Mouse (Mus musculus) kidney, embryonic 16.5 days (tissue): Measurements from ENCODE around the gene Dohh. TPM values are rescaled to one million over a fixed set of nuclear protein-coding genes. Genes with fewer than 3 reads are reported as not detected.

ENCODE experiments used
- ATAC-seq: fragments of 200-750 bp; cut with Nextera tagmentation; 2 replicates; pipeline ENCODE4 v1.8.0; 2017; ENCODE audit warnings: moderate TSS enrichment; ENCODE audit not compliant: low FRiP score, low TSS enrichment
- H3K27ac ChIP-seq: fragments of 300-500 bp; sonication (generic); 2 replicates; pipeline ENCODE4 v1.5.1; 2014; ENCODE audit warnings: low read length
- H3K27me3 ChIP-seq: fragments of 300-500 bp; sonication (generic); 2 replicates; pipeline ENCODE4 v1.6.1; 2014; ENCODE audit warnings: low read length, control low read depth, mixed read lengths; ENCODE audit not compliant: insufficient read depth
- H3K36me3 ChIP-seq: fragments of 300-500 bp; sonication (generic); 2 replicates; pipeline ENCODE4 v1.6.1; 2014; ENCODE audit warnings: low read length, control low read depth, mixed read lengths; ENCODE audit not compliant: insufficient read depth
- H3K4me1 ChIP-seq: fragments of 300-500 bp; sonication (generic); 2 replicates; pipeline ENCODE4 v1.6.1; 2014; ENCODE audit warnings: low read length, control low read depth, mixed read lengths; ENCODE audit not compliant: insufficient read depth
- H3K4me2 ChIP-seq: fragments of 300-500 bp; sonication (generic); replicated peaks from 2 replicates; pipeline ENCODE4 v1.6.1; 2014; ENCODE audit warnings: low read depth, low read length
- H3K4me3 ChIP-seq: fragments of 300-500 bp; sonication (generic); 2 replicates; pipeline ENCODE4 v1.5.1; 2014; ENCODE audit warnings: mild to moderate bottlenecking, low read length
- H3K9ac ChIP-seq: fragments of 300-500 bp; sonication (generic); replicated peaks from 2 replicates; pipeline ENCODE4 v1.6.1; 2014; ENCODE audit warnings: low read length
- H3K9me3 ChIP-seq: fragments of 300-500 bp; sonication (generic); 2 replicates; pipeline ENCODE4 v1.6.1; 2016; ENCODE audit warnings: low read length, control low read depth
- WGBS: fragments of 180-500 bp; shearing (Covaris S2); extraction: QIAGEN DNeasy Blood & Tissue Kit; methylation state at CpG from one replicate; pipeline ENCODE4 v1.1.7; 2014; 5-methylcytosine and 5-hydroxymethylcytosine counted together
- polyA plus RNA-seq: library from polyadenylated mRNA; unstranded; fragments of >200 nt; fragmentation: Nextera tagmentation; extraction: Ambion mirVana; gene quantifications from 2 replicates; pipeline ENCODE4 v1.2.1, GENCODE M21; 2015

Gene Dohh
- polyA plus RNA-seq, 1 experiment from 2014 or later, result 104 TPM

DNA sequence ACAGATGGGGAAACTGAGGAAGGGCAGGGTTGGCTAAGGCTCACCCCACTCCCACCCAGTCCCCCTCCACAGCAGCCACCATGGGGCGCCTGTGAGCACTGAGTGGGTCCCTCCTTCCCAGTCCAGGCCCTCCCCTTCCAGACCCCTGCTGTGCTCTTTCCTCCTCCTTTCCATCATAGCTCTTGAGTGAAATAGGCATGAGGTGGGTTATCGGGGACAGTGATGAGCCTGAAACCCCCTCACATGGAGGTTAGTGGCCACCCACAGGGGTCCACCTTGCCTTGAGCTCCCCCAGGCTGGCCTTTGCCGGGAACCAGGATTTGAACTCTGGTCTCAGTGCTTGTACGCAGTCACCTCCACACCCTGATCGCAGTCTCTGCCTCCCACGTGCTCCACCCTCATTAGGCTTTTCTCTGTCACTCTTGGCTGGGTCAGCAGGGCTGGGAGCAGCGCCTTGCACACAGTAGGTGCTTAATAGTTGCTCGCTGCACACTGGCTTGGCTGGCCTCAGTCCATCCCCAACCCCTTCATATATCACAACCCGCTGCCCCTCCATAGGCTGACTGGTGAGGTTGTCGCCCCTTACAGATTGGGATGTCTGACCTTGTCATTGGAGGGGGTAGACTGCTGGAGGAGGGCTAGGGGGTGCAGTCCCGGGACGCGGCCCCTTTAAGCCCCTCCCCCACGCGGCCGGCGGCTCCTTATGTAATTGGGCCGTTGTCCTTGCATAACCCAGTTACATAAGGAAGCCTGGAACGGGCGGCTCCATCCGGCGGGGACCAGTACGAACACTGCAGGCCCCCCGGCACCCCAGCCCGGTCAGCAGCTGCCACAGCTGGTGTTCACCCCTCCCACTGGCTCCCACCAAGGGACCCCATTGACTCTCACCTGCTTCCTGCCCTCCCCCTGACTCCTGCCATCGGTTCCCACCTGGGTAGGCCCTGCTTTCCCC is 29.4 kb downstream of the Dohh start:
- peak overlapping the region; percentile 46 for H3K9ac ChIP-seq

DNA sequence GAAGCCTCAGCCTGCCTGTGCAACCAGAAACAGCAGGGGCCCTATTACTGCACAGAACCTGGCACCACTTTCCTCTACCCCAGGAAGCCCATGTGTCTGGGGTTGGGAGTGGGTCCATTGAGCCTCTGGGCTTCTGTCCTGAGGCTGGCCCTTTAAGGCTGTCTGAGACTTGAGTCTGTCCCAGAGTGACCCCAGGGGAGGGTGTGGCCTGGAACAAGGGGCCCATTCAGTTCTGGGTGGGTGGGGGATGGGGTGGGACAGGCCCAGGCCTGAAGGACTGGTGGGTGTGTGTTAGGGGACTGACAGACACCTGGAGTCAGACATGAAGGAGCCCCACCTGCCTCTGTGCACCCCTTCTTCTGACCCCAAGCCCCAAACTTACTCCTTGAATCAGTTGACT is 30.5 kb downstream of the Dohh start:
- H3K27me3 ChIP-seq, result no peaks in the 10 kb centered on the region
- no peak for ATAC-seq
- no peak overlapping the region for H3K4me3 ChIP-seq
- peaks cover 93% of the 10 kb centered on the region for H3K4me1 ChIP-seq
- no peaks in the 10 kb centered on the region for H3K9me3 ChIP-seq
- no peak overlapping the region for H3K4me2 ChIP-seq
- H3K36me3 ChIP-seq, result peaks cover 12% of the 10 kb centered on the region; the same call in 1 of the 2 replicates
- peak overlapping the region; percentile 33; the same call in 1 of the 2 replicates for H3K27ac ChIP-seq
- no peak overlapping the region for H3K9ac ChIP-seq

More for the DNA sequence above, 29.4 kb downstream of the Dohh start:
- 30% methylated on average over 26 of the region's 26 CpGs for WGBS
- Histone ChIP-seq H3K27me3 (no peaks in the 10 kb centered on the region), H3K4me1 (peaks cover 98% of the 10 kb centered on the region), H3K4me2 (peak overlapping the region; percentile 39), H3K27ac (peak overlapping the region; percentile 52; the same call in 1 of the 2 replicates), H3K4me3 (peak overlapping the region; percentile 7; the same call in 1 of the 2 replicates), H3K36me3 (peaks cover 7% of the 10 kb centered on the region; the same call in 1 of the 2 replicates), H3K9me3 (no peaks in the 10 kb centered on the region)
- ATAC-seq, result peak; percentile 21; the same call in 1 of the 2 replicates

DNA sequence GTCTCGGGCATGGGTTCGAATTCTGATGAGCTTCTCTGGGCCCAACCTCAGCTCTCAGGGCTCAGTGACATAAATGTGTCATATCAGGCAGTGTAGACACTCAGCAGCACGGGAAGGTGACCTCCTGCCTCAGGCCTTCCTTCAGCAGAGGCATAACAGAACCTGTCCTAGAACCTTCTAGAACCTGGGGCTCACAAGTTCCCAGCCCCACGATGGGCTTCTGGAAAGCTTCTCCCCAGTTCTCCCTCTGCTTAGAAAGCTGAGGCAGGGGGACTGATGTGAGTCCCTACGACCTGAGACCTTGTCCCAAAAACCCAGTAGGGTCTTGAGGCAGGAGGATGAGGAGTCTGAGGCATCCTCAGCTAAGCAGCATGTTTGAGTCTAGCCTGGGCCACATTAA is 30.9 kb downstream of the Dohh start:
- Histone ChIP-seq H3K4me3 (no peak overlapping the region), H3K27ac (no peak overlapping the region; the same call in 1 of the 2 replicates), H3K27me3 (no peaks in the 10 kb centered on the region), H3K4me2 (no peak overlapping the region), H3K4me1 (peaks cover 88% of the 10 kb centered on the region), H3K9ac (no peak overlapping the region), H3K36me3 (peaks cover 16% of the 10 kb centered on the region; the same call in 1 of the 2 replicates), H3K9me3 (no peaks in the 10 kb centered on the region)
- WGBS, result 81% methylated on average over 5 of the region's 5 CpGs
- ATAC-seq, result no peak

DNA sequence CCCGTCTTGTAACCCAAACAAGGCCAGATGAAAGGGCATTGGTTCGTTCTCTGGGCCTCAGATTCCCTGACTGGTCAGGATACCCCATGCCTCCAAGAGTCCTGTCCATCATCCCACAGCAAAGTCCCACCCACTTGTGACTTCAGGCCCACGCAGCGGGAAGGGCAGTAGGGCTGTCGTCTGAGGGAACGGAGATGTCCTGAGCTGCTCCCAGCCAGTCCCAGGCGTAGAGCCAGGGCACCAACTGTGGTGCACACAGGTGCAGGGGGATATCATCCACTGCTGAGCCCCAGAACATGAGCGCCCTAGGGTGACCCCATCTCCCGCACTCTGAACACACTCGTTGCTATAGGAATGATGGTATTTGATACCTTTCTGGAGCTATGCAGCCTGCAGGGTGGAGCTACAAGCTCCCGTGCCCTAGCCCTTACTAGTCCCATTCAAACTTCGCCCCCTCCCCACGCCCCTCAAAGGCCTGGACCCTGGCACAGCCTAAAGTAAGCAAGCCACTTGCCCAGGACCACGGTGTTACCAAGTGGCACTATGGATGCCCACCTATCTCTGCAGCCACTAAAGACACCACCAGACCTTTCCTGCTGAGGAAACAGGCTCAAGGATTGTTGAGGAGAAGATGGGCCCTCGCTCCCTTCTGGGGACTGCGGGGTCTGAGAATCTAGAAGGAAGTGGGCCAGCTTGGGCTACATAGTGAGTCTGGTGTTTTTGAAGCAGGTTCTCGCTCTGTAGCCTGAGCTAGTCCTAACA is 31.5 kb downstream of the Dohh start:
- WGBS, result 66% methylated on average over 17 of the region's 17 CpGs
- ATAC-seq, result no peak
- Histone ChIP-seq H3K4me3 (no peak overlapping the region), H3K27ac (peak overlapping the region; percentile 85; the same call in 1 of the 2 replicates), H3K4me2 (no peak overlapping the region), H3K9me3 (no peaks in the 10 kb centered on the region), H3K9ac (0 out of 2 replicates have a peak overlapping the region, but pooled peaks have one; percentile 3), H3K27me3 (no peaks in the 10 kb centered on the region), H3K36me3 (peaks cover 18% of the 10 kb centered on the region; the same call in 1 of the 2 replicates), H3K4me1 (peaks cover 83% of the 10 kb centered on the region)

DNA sequence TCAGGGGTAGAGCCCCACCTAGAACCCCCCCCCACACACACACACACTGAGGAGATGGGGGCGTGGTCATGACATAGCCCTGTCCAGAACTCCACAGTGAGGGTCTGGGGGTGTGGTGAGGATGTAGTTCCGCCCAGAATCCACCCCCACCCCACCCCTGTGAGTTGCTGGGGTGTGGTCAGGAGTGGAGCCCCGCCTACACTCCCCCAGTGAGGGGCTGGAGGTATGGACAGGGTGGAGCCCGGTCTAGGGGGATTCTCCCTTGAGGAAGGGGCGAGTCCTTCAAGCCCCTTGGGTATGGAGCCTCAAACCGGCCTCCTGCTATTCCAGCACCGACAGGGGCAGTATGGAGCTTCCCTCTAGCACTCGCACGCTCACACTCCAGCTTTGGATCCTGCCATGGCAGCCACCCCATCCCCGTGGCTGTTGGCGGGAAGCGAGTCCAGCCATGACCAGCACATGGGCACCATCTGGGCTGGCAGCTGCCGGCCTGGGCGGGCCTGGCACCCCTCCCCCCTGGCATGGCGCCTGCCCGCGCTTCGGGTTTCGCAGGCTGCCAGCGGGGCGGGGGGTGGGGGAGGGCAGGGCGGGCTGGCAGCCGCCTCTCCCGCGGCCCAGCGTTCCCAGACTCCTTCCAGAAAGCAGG is 32.5 kb downstream of the Dohh start:
- peaks cover 18% of the 10 kb centered on the region; the same call in 1 of the 2 replicates for H3K36me3 ChIP-seq
- no peaks in the 10 kb centered on the region for H3K27me3 ChIP-seq
- H3K4me1 ChIP-seq, result peaks cover 73% of the 10 kb centered on the region
- no peaks in the 10 kb centered on the region for H3K9me3 ChIP-seq
- H3K27ac ChIP-seq, result peak overlapping the region; percentile 85
- peak overlapping the region; percentile 40 for H3K4me3 ChIP-seq
- peak overlapping the region; percentile 63 for H3K4me2 ChIP-seq
- H3K9ac ChIP-seq, result peak overlapping the region; percentile 67
- ATAC-seq, result peak; percentile 59
- 4% methylated on average over 24 of the region's 26 CpGs for WGBS

DNA sequence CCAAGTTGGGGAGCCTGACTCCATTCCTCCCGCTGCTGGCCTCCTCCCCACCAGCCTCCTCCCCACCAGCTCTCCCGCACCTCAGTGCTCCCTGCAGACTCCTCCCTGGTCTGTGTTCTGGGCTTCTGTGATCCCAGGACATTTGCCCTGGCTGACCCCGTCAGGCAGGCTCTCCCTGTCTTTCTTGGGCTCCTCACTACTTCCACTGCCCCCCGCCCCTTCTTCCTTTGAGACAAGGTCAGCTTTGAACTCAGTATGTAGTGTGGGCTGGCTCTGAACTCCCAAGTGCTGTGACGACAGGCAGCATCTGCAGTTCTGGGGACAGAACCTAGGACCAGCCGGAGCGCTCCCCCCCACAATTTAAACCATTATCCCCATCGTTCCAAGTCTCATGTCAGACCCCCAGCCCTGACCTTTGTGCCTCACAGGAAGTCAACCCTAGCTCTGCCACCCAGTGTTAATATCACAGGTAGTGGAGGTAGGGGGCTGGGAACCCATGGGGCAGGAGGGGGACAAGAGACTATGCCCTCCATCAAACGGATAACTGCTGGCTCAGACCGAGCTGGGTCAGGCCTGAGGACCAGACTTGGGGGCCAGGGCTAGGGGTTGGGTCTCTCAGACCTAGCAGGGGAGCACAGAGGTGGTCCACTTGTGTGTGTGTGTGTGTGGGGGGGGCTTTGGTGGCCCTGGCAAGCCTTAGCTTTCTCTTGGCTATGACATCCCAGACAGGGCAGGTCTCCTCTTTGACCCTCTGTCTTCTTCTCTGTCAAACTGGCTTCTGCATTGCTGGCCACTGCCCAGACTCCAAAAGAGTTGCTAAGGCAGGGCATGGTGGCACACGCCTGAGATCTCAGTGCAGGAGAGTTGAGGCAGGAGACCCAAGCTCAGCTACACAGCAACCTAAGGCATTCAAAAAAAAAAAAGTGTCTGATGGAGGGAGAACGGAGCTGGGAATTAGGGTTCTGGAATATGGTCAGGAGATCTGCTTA is 33.3 kb downstream of the Dohh start:
- Histone ChIP-seq H3K4me1 (peaks cover 65% of the 10 kb centered on the region), H3K36me3 (peaks cover 16% of the 10 kb centered on the region; the same call in 1 of the 2 replicates), H3K27ac (peak overlapping the region; percentile 85), H3K27me3 (no peaks in the 10 kb centered on the region), H3K9ac (peak overlapping the region; percentile 67), H3K4me2 (peak overlapping the region; percentile 63), H3K9me3 (no peaks in the 10 kb centered on the region), H3K4me3 (peak overlapping the region; percentile 40)
- 44% methylated on average over 12 of the region's 12 CpGs for WGBS
- ATAC-seq, result 0 out of 2 replicates have a peak, but pooled peaks have one; percentile 0

DNA sequence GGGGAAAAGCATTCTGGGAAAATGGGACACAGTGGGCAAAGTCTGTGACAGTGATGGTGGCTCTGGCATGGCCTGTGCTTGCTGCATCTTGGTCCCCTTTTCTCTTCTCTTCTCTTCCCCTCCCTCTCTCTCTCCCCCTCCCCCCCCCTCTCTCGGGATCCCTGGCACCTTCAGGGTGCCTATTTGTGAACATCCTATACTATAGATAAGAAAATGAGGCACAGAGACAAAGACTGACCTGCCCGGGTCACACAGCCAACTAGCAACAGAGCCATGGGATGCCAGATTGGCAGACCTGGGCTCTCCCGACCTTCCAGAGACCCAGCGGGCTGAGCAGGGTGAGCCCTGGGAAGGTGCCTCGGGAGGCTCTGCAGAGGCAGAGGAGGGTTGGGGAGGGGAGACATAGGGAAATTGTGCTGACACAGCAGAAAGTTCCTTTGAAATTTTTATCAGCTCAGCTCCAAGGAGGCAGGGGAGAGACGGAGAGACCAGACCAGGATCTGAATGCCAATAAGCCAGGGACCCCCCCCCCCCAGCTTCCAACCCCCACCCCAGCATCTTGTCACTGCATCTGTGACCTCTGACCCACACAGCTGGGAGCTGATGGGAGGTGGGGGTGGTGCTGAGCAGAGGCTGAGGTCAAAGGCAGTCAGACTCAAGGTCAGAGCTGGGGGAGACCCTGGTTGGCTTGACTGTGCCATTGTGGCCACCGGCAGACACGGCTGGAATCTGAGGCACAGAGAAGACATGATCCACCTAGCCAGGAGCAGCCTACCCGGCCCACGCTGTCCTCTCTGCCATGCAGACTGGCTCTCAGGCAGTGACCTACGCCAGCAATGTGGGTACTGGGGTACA is 34.2 kb downstream of the Dohh start:
- Histone ChIP-seq H3K9ac (peak overlapping the region; percentile 29), H3K4me1 (peaks cover 56% of the 10 kb centered on the region), H3K36me3 (peaks cover 11% of the 10 kb centered on the region; the same call in 1 of the 2 replicates), H3K27ac (no peak overlapping the region), H3K27me3 (no peaks in the 10 kb centered on the region), H3K4me2 (no peak overlapping the region), H3K9me3 (no peaks in the 10 kb centered on the region), H3K4me3 (no peak overlapping the region)
- WGBS, result 58% methylated on average over 11 of the region's 11 CpGs
- no peak for ATAC-seq
